Mouse (Mus musculus): ENCODE data around the gene Atf4. TPM values are rescaled to one million over a fixed set of nuclear protein-coding genes. Genes with fewer than 3 reads are reported as not detected.

Atf4 gene
- polyA plus RNA-seq, 1 experiment from 2014 or later = 84.6 TPM

DNA sequence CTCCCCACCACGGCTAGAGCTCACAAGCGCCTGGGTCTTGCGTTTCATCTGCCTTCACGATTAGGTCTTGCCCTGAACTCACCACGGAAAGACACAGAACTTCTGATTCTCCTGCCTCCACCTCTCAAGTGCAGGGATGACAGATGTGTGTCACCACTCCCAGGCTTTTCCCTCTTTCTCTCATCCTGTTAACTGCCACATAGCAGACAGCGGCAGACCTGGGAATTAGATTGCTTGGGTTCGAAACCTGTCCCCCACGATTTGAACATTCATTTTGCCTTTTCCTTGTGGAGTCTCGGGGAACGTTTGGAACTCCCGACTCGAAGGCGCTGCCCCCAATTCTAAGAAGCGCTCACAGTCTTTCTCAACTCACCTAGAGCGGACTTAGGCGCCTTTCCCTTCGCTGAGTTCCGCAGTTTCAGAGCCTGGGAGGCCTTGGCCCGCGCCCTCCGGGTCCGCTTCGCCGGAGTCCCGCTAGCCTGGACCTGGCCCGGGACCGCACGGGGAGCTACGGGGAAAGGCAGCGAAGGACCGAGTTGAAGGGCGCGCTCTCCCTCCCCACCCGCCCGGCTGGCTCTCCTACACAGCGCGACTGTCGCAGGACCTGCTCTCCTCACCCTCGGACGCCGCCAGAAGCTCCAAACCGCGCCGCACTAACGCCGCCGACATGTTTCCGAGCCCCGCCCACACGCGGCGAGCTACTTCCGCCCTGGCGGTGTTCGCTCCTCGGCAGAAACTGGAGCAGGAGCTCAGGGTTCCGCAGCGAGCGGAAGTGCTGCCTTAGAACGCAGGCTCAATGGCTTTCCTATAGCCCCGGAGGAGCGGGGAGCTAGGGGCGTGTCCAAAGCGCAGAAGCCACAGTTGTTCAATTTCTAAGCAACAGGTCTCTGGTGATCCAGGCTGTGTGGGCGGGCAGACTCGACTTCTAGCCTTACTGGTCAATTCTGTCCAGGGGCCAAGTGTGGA lies 8.9 kb downstream of the Atf4 start, which contains the start of gene Rps19bp1:
TSS of gene Rps19bp1 (minus strand) at position 706 of the 966 bp plus-strand sequence.
- no peaks in the 10 kb centered on the region for H3K9me3 ChIP-seq (replicated peaks; ENCODE audit: control insufficient read depth, low read length)
- ATAC-seq (replicated peaks; ENCODE audit: extremely low read depth, insufficient read depth, low FRiP score) = peak; percentile 90
- H3K4me3 ChIP-seq (ENCODE audit: low read length) = peak within 1 kb of the TSS; percentile 93
- H3K36me3 ChIP-seq (ENCODE audit: control insufficient read depth, insufficient read depth) = peaks cover 6% of the 10 kb centered on the region; the same call in 1 of the 2 replicates
- H3K4me2 ChIP-seq (ENCODE audit: low read depth, low read length) = peak within 1 kb of the TSS; percentile 88
- H3K4me1 ChIP-seq (ENCODE audit: control insufficient read depth, insufficient read depth, low read length) = peaks cover 14% of the 10 kb centered on the region
- no peaks in the 10 kb centered on the region for H3K27me3 ChIP-seq (ENCODE audit: control insufficient read depth, insufficient read depth, low read length)
- peak within 1 kb of the TSS; percentile 92 for H3K9ac ChIP-seq (ENCODE audit: low read length)
- under 1% methylated on average over 66 of the region's 66 CpGs for WGBS
- H3K27ac ChIP-seq (ENCODE audit: low read length) = peak within 1 kb of the TSS; percentile 73

DNA sequence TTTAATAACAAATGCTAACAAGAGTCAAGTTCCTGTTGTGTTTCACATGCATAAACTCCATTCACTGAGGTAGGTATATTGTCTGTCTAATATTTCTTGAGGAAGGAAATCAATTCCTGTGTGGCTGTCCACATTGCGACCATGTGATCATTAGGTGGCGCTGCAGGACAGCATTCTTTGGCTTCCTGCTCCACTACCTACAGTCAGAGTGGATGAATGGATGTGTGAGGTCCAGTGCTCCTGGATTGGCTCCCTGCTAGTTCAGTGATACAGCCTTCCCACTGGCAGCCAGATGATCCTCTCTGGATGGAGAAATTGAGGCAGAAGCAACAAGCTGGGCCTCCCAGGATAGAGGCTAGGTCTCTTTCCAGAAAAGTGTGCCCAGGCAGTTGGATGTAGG lies 11.3 kb downstream of the Atf4 start:
- H3K27ac ChIP-seq (ENCODE audit: low read length) = no peak overlapping the region
- H3K9ac ChIP-seq (ENCODE audit: low read length) = no peak overlapping the region
- H3K4me3 ChIP-seq (ENCODE audit: low read length) = no peak overlapping the region
- no peaks in the 10 kb centered on the region for H3K36me3 ChIP-seq (ENCODE audit: control insufficient read depth, insufficient read depth)
- ATAC-seq (replicated peaks; ENCODE audit: extremely low read depth, insufficient read depth, low FRiP score) = peak; percentile 53; the same call in 1 of the 2 replicates
- H3K4me2 ChIP-seq (ENCODE audit: low read depth, low read length) = no peak overlapping the region
- peaks cover 9% of the 10 kb centered on the region; the same call in 1 of the 2 replicates for H3K9me3 ChIP-seq (replicated peaks; ENCODE audit: control insufficient read depth, low read length)
- peaks cover 14% of the 10 kb centered on the region for H3K4me1 ChIP-seq (ENCODE audit: control insufficient read depth, insufficient read depth, low read length)
- H3K27me3 ChIP-seq (ENCODE audit: control insufficient read depth, insufficient read depth, low read length) = no peaks in the 10 kb centered on the region
- 0% methylated on average over 2 of the region's 2 CpGs for WGBS

DNA sequence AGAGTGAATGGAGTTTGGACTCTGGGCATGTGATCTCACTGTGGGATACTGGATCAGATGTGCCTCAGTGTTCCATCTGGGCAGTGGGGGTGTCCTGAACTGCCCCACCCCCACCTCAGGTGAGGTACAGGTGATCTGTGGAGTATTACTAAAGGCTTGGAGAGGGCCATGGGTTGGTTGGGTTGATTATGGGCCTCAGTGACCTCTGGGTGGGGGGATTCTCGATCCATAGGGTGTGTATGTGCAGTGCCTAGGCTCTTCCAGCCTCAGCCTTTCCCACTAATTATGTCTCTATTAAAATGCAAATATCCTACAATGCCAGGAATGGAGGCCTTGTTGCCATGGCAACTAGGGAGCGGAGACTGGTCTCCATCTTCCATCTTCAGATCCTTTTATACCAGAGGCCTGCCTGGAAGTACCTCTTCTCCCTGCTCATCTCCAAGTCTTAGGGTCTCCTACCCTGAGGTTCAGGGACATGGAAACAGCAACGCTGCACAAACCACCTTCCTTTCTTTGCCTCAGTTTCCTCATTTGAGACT lies 16.9 kb downstream of the Atf4 start:
- Histone ChIP-seq H3K27me3 (ENCODE audit: control insufficient read depth, insufficient read depth, low read length) (peaks cover 5% of the 10 kb centered on the region; the same call in 1 of the 2 replicates), H3K36me3 (ENCODE audit: control insufficient read depth, insufficient read depth) (no peaks in the 10 kb centered on the region), H3K9me3 (replicated peaks; ENCODE audit: control insufficient read depth, low read length) (peaks cover 9% of the 10 kb centered on the region; the same call in 1 of the 2 replicates), H3K9ac (ENCODE audit: low read length) (no peak overlapping the region), H3K4me1 (ENCODE audit: control insufficient read depth, insufficient read depth, low read length) (no peaks in the 10 kb centered on the region), H3K27ac (ENCODE audit: low read length) (no peak overlapping the region), H3K4me3 (ENCODE audit: low read length) (no peak overlapping the region), H3K4me2 (ENCODE audit: low read depth, low read length) (no peak overlapping the region)
- ATAC-seq (replicated peaks; ENCODE audit: extremely low read depth, insufficient read depth, low FRiP score) = no peak
- WGBS = 79% methylated on average over 3 of the region's 3 CpGs

DNA sequence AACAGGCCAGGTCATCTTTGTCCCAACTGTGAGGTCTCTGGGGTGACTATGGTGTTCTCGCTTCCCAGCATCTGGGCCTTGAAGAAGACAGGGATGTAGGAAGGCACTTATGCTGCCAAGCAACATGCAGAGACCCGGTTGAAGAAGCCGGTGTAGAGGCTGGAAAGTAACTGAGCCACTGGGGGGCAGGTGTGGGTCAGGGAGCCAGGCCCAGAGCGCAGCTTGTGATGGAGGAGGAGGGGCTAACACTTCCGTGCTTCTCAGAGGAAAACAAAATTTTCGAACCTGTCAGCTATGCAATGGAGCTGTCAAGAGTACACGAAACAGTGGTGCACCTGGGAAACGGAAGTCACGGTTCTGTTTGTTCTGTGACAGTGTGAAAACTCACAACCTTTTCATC lies 22.1 kb downstream of the Atf4 start:
- no peak overlapping the region for H3K4me3 ChIP-seq (ENCODE audit: low read length)
- no peaks in the 10 kb centered on the region for H3K36me3 ChIP-seq (ENCODE audit: control insufficient read depth, insufficient read depth)
- no peaks in the 10 kb centered on the region for H3K4me1 ChIP-seq (ENCODE audit: control insufficient read depth, insufficient read depth, low read length)
- WGBS = 39% methylated on average over 9 of the region's 9 CpGs
- ATAC-seq (replicated peaks; ENCODE audit: extremely low read depth, insufficient read depth, low FRiP score) = no peak
- no peaks in the 10 kb centered on the region for H3K9me3 ChIP-seq (replicated peaks; ENCODE audit: control insufficient read depth, low read length)
- H3K27ac ChIP-seq (ENCODE audit: low read length) = no peak overlapping the region
- H3K9ac ChIP-seq (ENCODE audit: low read length) = no peak overlapping the region
- H3K27me3 ChIP-seq (ENCODE audit: control insufficient read depth, insufficient read depth, low read length) = peaks cover 15% of the 10 kb centered on the region
- H3K4me2 ChIP-seq (ENCODE audit: low read depth, low read length) = no peak overlapping the region

DNA sequence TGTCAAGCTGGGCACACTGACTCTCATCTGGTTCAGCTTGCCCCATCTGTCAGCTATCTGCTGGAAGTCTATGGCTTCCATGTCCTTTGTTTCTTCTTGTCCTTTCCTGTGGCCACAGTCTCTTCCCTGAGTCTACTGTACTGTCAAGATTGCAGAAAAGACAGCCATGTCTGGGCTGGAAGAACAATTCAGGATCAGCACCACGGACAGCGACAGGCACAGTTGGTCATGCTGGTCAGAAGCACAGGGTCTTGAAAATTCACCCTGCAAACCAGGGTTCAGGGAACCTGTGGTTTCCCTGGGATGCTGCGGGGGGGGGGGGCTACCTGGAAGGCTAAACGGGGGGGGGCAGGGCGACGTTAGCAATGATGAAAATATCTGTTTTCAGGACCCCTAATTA lies 22.6 kb downstream of the Atf4 start:
- 0% methylated on average over 6 of the region's 6 CpGs for WGBS
- no peak overlapping the region for H3K4me2 ChIP-seq (ENCODE audit: low read depth, low read length)
- no peak overlapping the region for H3K4me3 ChIP-seq (ENCODE audit: low read length)
- no peak for ATAC-seq (replicated peaks; ENCODE audit: extremely low read depth, insufficient read depth, low FRiP score)
- no peak overlapping the region for H3K9ac ChIP-seq (ENCODE audit: low read length)
- no peaks in the 10 kb centered on the region for H3K36me3 ChIP-seq (ENCODE audit: control insufficient read depth, insufficient read depth)
- H3K4me1 ChIP-seq (ENCODE audit: control insufficient read depth, insufficient read depth, low read length) = no peaks in the 10 kb centered on the region
- H3K27me3 ChIP-seq (ENCODE audit: control insufficient read depth, insufficient read depth, low read length) = peaks cover 18% of the 10 kb centered on the region
- no peak overlapping the region for H3K27ac ChIP-seq (ENCODE audit: low read length)
- no peaks in the 10 kb centered on the region for H3K9me3 ChIP-seq (replicated peaks; ENCODE audit: control insufficient read depth, low read length)

DNA sequence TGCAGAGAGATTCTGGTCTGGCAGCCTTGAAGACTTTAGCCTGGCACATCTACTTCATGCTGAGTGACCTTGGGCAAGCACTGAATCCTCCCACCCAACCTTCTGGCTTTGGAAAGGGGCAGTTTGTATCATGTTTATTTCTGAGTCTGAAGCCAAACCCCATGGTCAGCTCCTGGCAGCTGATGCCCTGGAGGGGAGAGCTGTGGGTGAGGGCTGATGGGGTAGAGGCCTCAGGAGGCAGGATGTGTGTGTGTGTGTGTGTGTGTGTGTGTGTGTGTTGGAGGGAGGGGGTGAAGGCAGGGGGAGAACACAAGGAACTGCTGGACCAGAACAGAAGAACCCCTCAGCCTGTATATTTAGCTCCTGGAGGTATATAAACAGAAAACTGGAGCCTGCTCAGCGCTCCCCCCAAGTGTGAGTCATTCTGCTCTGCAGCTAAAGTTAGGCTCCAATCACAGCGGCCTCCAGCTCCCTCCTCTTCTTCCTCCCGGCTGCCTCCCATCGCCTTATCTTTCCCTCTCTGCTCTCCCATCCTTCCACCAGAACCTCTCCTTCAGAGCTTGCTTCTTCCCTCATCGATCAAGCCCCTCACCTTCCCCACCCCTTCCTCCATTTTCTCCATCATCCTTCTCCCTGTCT lies 23.3 kb downstream of the Atf4 start:
- peaks cover 18% of the 10 kb centered on the region for H3K27me3 ChIP-seq (ENCODE audit: control insufficient read depth, insufficient read depth, low read length)
- 34% methylated on average over 5 of the region's 5 CpGs for WGBS
- H3K9me3 ChIP-seq (replicated peaks; ENCODE audit: control insufficient read depth, low read length) = no peaks in the 10 kb centered on the region
- ATAC-seq (replicated peaks; ENCODE audit: extremely low read depth, insufficient read depth, low FRiP score) = no peak
- no peak overlapping the region for H3K4me3 ChIP-seq (ENCODE audit: low read length)
- no peak overlapping the region for H3K4me2 ChIP-seq (ENCODE audit: low read depth, low read length)
- no peak overlapping the region for H3K9ac ChIP-seq (ENCODE audit: low read length)
- H3K27ac ChIP-seq (ENCODE audit: low read length) = no peak overlapping the region
- H3K4me1 ChIP-seq (ENCODE audit: control insufficient read depth, insufficient read depth, low read length) = no peaks in the 10 kb centered on the region
- H3K36me3 ChIP-seq (ENCODE audit: control insufficient read depth, insufficient read depth) = no peaks in the 10 kb centered on the region

DNA sequence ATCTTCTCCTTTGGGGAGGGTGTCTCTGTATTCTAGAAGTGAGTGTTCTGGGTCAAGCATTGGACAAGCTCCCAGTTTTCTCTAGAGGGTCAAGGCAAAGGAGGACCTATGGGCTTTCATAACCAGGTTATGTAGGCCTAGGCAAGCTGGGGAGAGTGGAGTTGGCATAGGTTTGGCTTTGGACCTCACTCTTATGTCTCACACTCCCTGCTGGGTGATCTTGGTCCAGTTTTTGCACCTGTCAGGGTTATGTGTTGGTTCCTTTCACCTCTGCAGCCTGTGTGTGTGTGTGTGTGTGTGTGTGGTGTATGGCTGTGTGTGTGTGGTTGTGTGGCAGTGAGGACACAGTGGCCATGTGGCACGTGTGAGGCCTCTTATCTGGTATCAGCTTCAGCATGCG lies 24.1 kb downstream of the Atf4 start:
- Histone ChIP-seq H3K9ac (ENCODE audit: low read length) (no peak overlapping the region), H3K27ac (ENCODE audit: low read length) (no peak overlapping the region), H3K4me2 (ENCODE audit: low read depth, low read length) (no peak overlapping the region), H3K27me3 (ENCODE audit: control insufficient read depth, insufficient read depth, low read length) (peaks cover 18% of the 10 kb centered on the region), H3K9me3 (replicated peaks; ENCODE audit: control insufficient read depth, low read length) (no peaks in the 10 kb centered on the region), H3K4me1 (ENCODE audit: control insufficient read depth, insufficient read depth, low read length) (no peaks in the 10 kb centered on the region), H3K4me3 (ENCODE audit: low read length) (no peak overlapping the region), H3K36me3 (ENCODE audit: control insufficient read depth, insufficient read depth) (no peaks in the 10 kb centered on the region)
- ATAC-seq (replicated peaks; ENCODE audit: extremely low read depth, insufficient read depth, low FRiP score) = no peak
- WGBS = 85% methylated on average over 2 of the region's 2 CpGs

DNA sequence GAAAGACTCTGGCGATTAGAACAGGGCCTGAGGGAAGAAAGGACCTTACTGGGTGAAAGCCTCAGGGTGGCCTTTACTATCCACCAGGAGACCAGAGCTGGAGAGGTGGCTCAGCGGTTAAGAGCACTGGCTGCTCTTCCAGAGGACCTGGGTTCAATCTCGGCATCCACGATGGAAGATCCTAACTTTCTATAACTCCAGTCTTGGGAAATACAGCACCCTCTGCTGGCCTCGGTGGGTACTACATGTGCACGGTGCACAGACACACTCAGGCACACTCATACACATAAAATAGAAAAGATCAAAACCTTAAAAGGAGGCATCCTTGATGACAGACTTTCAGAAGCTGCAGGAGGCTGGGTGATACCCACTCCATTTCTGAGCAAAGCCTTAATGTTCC lies 25.7 kb downstream of the Atf4 start:
- Histone ChIP-seq H3K9ac (ENCODE audit: low read length) (no peak overlapping the region), H3K9me3 (replicated peaks; ENCODE audit: control insufficient read depth, low read length) (no peaks in the 10 kb centered on the region), H3K36me3 (ENCODE audit: control insufficient read depth, insufficient read depth) (no peaks in the 10 kb centered on the region), H3K4me2 (ENCODE audit: low read depth, low read length) (no peak overlapping the region), H3K4me1 (ENCODE audit: control insufficient read depth, insufficient read depth, low read length) (no peaks in the 10 kb centered on the region), H3K27ac (ENCODE audit: low read length) (no peak overlapping the region), H3K27me3 (ENCODE audit: control insufficient read depth, insufficient read depth, low read length) (peaks cover 30% of the 10 kb centered on the region), H3K4me3 (ENCODE audit: low read length) (no peak overlapping the region)
- no peak for ATAC-seq (replicated peaks; ENCODE audit: extremely low read depth, insufficient read depth, low FRiP score)
- WGBS = 17% methylated on average over 6 of the region's 6 CpGs
